Mouse (Mus musculus) cerebellum, adult 9-10 months (tissue): ENCODE measurements around the gene Gm6525.

Experiments
- DNase-seq: peaks from one replicate; pipeline ENCODE4 v3.0.0; 2022

Gene Gm6525

GRCm38 (mm10) chr3:84173581-84174154, at the start of gene Gm6525:
Gene Gm6525, plus strand, starts transcription at chr3:84174104.
- DNase-seq = no peak

GRCm38 (mm10) chr3:84125704-84126289, 48.1 kb upstream of the Gm6525 start:
- no peak for DNase-seq

DNA sequence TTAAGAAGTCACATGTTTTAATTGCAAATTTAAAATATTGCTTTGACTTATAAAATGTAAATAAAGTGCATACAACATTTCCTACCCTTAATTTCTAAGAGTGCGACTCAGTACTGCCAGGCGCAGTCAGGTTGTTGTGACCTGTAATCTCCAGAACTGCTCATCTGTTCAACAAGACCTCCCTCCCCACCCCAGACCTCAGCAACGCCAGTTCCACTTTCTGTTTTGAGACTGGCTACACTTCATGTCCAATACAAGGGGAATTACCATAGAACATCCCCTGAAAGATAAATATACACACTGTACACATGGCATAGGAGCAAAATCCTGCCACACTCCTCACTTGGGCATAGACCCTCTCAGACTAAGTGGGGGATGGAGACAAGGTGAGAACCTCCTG, 47.2 kb upstream of the Gm6525 start:
- no peak for DNase-seq

DNA sequence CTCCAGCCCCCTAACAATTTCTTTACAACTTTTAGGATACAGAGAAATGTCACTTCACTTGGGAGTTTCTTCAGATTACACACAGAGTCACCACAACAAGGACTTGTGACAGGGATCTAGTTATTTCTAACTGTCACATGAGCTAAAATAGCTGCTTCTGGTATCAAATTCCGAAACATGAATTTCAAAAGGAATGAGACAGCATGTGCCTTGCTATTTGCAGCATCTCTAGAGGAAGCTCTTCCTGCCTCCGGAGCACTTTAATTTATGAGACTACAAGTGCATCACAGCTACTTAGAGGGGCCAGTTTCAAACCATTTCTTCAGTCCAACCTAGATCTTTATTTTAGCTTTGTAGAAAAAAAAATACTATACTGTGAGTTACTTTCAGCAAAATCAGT, 46.5 kb upstream of the Gm6525 start:
- no peak for DNase-seq

GRCm38 (mm10) chr3:84128871-84129870, 44.7 kb upstream of the Gm6525 start:
- DNase-seq = no peak

GRCm38 (mm10) chr3:84130776-84131175, 43.1 kb upstream of the Gm6525 start:
- DNase-seq = no peak

GRCm38 (mm10) chr3:84131369-84131768, 42.5 kb upstream of the Gm6525 start:
- DNase-seq = no peak

GRCm38 (mm10) chr3:84135387-84135786, 38.5 kb upstream of the Gm6525 start:
- DNase-seq = no peak

DNA sequence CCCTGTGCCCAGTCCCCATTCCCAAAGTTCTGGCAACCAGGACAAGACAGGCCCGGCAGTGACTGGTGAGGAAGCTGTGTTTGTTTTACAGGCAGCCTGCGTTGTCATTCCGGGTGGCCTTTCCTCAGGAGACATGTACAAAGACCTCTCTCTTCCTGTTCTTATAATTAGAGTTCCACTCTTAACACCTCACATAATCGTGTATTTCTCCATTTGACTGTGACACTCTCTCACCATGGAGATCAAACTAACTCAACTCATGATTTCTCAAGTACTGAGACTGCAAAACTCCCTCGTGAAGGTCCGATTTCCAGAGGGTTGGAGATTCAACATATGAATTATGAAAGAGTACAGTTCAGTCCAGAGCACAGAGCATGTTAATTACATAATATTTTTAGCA, 38.0 kb upstream of the Gm6525 start:
- no peak for DNase-seq

DNA sequence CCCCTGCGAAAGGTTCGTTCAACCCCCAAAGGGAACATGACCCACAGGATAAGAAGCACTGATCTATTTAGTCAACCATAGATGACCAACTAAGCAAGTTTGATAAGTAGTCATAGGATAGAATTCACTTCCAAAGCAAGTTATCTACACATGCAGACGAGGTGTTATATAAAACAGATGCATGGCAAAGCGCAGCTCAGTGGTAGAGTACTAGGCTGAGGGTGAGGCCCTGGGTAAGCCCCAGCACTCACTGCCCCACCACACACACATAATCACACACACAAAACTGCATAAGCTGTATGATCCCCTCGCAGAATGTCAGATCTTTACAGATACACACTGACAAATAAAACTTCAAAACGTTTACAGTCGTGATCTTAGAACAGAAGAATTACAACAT, 37.4 kb upstream of the Gm6525 start:
- DNase-seq = no peak

- DNase-seq = no peak
These were observed 33.0 kb upstream of the Gm6525 start for GRCm38 (mm10) chr3:84140947-84141346.

DNA sequence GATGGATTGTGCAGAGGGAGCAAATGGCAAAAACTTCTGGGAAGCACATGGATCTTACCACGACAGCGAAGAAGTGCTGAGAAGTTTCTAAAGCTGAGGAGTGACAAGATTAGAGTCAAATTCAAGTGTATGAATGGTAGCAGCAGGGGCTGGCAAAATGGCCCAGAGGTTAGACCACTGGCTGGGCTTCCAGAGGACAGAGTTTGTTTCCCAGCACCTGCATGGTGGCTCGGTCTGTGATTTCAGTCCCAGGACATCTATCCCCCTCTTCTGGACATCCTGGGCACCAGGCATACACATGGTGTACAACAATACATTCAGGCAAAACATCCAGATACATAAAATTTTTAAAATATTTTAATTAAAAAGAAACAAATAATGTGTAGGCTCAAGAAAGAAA, 24.1 kb upstream of the Gm6525 start:
- no peak for DNase-seq

DNA sequence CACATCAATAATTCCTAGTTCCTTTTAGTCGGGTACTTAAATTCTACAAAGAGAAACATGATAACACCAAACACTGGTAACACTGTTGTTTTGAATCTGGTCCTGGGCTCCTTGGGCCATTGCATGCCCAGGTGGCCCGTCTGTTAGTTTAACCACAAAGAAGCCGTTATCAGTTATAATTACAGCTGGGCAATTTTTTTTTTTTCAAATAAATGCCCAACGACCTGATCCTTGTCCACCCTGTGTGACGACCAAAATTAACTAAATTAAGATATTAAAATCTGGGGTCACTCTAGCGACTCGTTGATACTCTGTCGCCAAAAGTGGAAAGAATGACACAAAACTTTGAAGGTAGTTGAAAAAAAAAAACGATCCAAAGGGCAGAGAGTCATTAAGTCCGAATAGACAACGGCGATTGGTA, 19.2 kb upstream of the Gm6525 start:
- DNase-seq = no peak

- no peak for DNase-seq
These were observed 18.8 kb upstream of the Gm6525 start for GRCm38 (mm10) chr3:84155146-84155545.

- DNase-seq = peak; percentile 97
These were observed 18.3 kb upstream of the Gm6525 start, which contains the start of gene Mnd1 for GRCm38 (mm10) chr3:84155558-84156006. Gene Mnd1, minus strand, starts transcription at chr3:84155786.

GRCm38 (mm10) chr3:84156105-84156504, 17.8 kb upstream of the Gm6525 start:
- no peak for DNase-seq

GRCm38 (mm10) chr3:84157011-84157410, 16.9 kb upstream of the Gm6525 start:
- DNase-seq = no peak

DNA sequence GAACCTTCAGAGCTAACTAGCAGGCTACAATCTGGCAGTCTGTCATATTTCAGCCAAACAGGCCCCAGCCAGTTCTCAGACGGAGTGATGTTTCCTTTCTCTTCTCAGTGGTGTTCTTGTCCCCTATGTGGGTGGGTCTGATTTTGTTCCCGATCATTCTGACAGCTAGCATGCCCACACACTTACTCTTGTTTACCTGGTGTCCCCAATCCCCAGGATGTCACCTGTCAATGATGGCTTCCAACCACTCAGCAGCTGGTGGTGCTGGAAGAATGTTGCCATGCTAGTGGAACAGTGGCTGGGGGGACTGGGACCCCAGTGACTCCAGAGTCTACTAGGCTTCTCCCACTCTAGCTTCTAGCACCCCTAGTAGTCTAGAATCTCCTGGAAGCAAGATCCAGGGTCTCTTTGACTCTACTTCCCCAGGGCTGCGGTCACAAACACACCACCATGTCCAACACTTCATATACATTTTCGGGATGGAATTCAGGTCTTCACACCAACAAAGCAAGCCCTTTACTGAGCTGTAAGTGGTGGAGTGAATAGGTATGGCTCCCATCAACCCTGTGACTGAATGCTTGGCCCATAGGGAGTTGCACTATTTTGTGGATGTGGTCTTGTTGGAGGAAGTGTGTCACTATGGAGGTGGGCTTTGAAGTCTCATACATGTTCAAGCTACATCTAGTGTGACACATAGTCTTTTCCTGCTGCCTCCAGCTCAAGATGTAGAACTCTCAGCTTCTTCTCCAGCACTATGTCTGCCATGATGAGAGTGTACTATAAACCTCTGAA, 16.1 kb upstream of the Gm6525 start:
- DNase-seq = no peak

DNA sequence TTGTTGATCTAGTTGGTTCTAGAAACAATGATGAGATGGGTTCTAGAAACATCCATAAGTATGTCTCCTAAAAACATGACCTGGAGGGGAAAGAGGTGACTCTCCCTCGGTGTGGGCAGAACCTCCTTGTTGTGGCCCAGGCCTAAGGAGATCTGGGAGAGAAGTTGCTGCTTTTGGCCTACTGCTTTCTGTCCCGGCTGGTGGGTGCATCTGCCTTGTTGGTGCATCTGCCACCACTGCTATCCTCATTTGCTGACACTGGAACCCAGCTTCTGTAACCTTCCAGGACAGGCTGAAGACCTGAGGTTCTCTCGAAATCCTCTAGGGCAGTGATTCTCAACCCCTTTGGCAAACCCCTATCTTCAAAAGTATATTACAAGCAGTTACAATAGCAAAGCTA, 8.5 kb upstream of the Gm6525 start:
- no peak for DNase-seq

DNA sequence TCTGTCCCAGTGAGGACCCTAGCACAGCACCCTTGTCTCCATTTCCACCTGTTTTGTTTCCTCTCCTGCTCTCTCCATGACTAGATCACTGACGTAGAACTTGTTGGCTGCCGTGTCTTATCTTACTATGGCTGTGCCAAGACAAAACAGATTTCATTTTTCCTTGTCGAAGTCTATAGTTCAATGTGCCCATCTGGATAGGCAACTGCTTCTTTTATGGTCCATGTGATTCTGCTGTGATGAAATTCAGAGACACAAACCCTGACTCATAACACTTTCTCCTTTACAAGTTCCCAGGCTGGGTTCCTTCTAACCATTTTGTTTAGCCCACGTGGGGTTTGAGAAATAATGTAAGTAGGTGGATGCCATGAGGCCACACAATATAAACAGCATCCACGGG, 7.8 kb upstream of the Gm6525 start:
- no peak for DNase-seq

GRCm38 (mm10) chr3:84168943-84169342, 5.0 kb upstream of the Gm6525 start:
- DNase-seq = no peak

DNA sequence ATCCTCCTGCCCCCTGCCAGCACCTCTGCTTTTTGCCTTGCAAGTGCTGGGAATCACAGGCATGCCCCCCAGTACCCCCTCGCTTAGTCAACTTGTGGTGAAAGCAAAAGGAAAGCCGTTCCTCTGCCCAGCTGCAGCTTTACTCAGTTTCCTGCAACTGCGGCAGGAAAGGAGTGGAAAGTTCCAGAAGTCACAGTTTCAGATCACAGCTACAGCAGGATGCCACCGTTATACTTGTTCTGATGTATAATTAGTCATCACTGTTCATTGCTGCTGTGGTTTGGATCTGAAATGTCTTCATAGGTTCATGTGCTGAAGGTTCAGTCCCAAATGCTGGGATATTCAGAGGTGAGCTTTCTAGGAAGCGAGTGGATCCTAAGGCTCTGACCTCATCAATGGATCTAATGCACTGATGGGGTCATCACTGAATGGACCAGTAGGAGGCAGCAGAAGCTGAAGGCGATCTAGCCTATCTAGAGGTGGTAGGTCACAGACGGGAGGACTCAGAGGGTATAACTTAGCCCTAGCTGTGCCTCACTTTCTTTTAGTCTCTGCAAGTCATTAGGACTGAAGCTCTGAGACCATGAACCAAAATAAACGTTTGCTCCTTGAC, 4.4 kb upstream of the Gm6525 start:
- DNase-seq = no peak
